Mouse (Mus musculus): ENCODE measurements around the gene Zic4.

Zic4 gene

GRCm38 (mm10) chr9:91401471-91401870 lies 39.3 kb downstream of the Zic4 start:
- no peak for DNase-seq (ENCODE audit: low spot score)

- DNase-seq (ENCODE audit: low spot score): no peak
Measured at GRCm38 (mm10) chr9:91404229-91404628, 42.0 kb downstream of the Zic4 start.

GRCm38 (mm10) chr9:91404905-91405752 lies 42.9 kb downstream of the Zic4 start:
- DNase-seq (ENCODE audit: low spot score): no peak

GRCm38 (mm10) chr9:91405753-91406178 lies 43.6 kb downstream of the Zic4 start:
- no peak for DNase-seq (ENCODE audit: low spot score)

- DNase-seq (ENCODE audit: low spot score): no peak
Measured at GRCm38 (mm10) chr9:91406258-91406763, 44.1 kb downstream of the Zic4 start.

- no peak for DNase-seq (ENCODE audit: low spot score)
Measured at GRCm38 (mm10) chr9:91409771-91410170, 47.6 kb downstream of the Zic4 start.

GRCm38 (mm10) chr9:91414007-91414661 lies 51.9 kb downstream of the Zic4 start:
- no peak for DNase-seq (ENCODE audit: low spot score)

- no peak for DNase-seq (ENCODE audit: low spot score)
Measured at GRCm38 (mm10) chr9:91420441-91420840, 58.2 kb downstream of the Zic4 start.
